Mouse (Mus musculus) limb, embryonic 11.5 days (tissue): ENCODE measurements around the gene Ascc2. TPM values are rescaled to one million over a fixed set of nuclear protein-coding genes. Genes with fewer than 3 reads are reported as not detected.
A peak's percentile ranks its signal among the peaks of the same experiment; 100 is the strongest.
"Not testable (repeated sequence)": the region's sequence is repeated elsewhere in the genome, so short reads cannot be mapped to it uniquely, and the experiment has no call there.

ENCODE experiments used
- ATAC-seq: fragments of 200-750 bp; cut with Nextera tagmentation; 2 replicates; pipeline ENCODE4 v1.8.0; 2017; ENCODE audit warnings: low read depth; ENCODE audit not compliant: insufficient number of reproducible peaks, low FRiP score, low TSS enrichment
- DNase-seq: peaks from one replicate; pipeline ENCODE4 v3.0.0-alpha.2; 2015; ENCODE audit warnings: low spot score
- H3K27ac ChIP-seq: fragments of 300-500 bp; sonication (generic); replicated peaks from 2 replicates; pipeline ENCODE4 v1.5.1; 2014; ENCODE audit warnings: low read depth, mild to moderate bottlenecking, low read length
- H3K27me3 ChIP-seq: fragments of 300-500 bp; sonication (generic); 2 replicates; pipeline ENCODE4 v1.6.1; 2014; ENCODE audit warnings: mild to moderate bottlenecking, low read length, mixed read lengths; ENCODE audit not compliant: control insufficient read depth, insufficient read depth
- H3K36me3 ChIP-seq: fragments of 300-500 bp; sonication (generic); 2 replicates; pipeline ENCODE4 v1.6.1; 2014; ENCODE audit warnings: mild to moderate bottlenecking, low read length, moderate library complexity, mixed read lengths; ENCODE audit not compliant: control insufficient read depth, insufficient read depth
- H3K4me1 ChIP-seq: fragments of 300-500 bp; sonication (generic); 2 replicates; pipeline ENCODE4 v1.6.1; 2014; ENCODE audit warnings: low read length, mixed read lengths; ENCODE audit not compliant: control insufficient read depth, insufficient read depth
- H3K4me2 ChIP-seq: fragments of 300-500 bp; sonication (generic); 2 replicates; pipeline ENCODE4 v1.6.1; 2014; ENCODE audit warnings: low read depth, mild to moderate bottlenecking, moderate library complexity; ENCODE audit not compliant: severe bottlenecking
- H3K4me3 ChIP-seq: fragments of 300-500 bp; sonication (generic); 2 replicates; pipeline ENCODE4 v1.5.1; 2014; ENCODE audit warnings: low read depth, low read length
- H3K9ac ChIP-seq: fragments of 300-500 bp; sonication (generic); 2 replicates; pipeline ENCODE4 v1.6.1; 2014; ENCODE audit warnings: mild to moderate bottlenecking, low read length
- H3K9me3 ChIP-seq: fragments of 300-500 bp; sonication (generic); 2 replicates; pipeline ENCODE4 v1.6.1; 2016; ENCODE audit warnings: low read length; ENCODE audit not compliant: control insufficient read depth
- WGBS: fragments of 180-500 bp; shearing (Covaris S2); extraction: QIAGEN DNeasy Blood & Tissue Kit; methylation state at CpG from one replicate; pipeline ENCODE4 v1.1.7; 2014; 5-methylcytosine and 5-hydroxymethylcytosine counted together
- polyA plus RNA-seq: library from polyadenylated mRNA; unstranded; fragments of >200 nt; fragmentation: Nextera tagmentation; extraction: Ambion mirVana; gene quantifications from 2 replicates; pipeline ENCODE4 v1.2.1, GENCODE M21; 2014

Gene Ascc2
- polyA plus RNA-seq, 1 experiment from 2014 or later = 39.5 TPM

DNA sequence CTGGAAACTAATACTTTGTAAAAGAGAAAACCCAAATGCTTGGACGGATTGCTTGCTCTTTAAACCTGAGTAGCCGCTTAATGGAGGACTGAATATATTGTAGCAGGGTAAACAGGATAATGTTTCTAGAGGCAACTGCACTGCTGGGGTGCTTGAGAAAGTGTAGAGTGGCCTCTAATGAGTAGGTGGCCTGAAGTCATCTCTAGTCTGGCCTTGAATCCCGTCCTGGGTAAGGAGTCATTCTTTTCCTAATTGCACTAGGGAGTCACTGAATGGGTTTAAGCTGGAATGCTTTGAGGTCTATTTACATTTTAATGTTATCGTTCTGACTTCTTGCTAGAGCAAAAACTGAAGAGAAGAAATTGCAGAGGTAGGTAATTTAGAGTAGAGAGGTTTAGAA, 67.6 kb downstream of the Ascc2 start:
- WGBS = 11% methylated on average over 4 of the region's 4 CpGs
- H3K36me3 ChIP-seq = peaks cover 9% of the 10 kb centered on the region
- no peaks in the 10 kb centered on the region for H3K27me3 ChIP-seq
- peak overlapping the region; percentile 53 for H3K9ac ChIP-seq
- H3K4me3 ChIP-seq = peak overlapping the region; percentile 88
- DNase-seq (no peak), ATAC-seq (no peak)
- H3K4me1 ChIP-seq = no peaks in the 10 kb centered on the region
- H3K4me2 ChIP-seq = peak overlapping the region; percentile 80
- H3K9me3 ChIP-seq = no peaks in the 10 kb centered on the region
- no peak overlapping the region for H3K27ac ChIP-seq

GRCm38 (mm10) chr11:4710188-4710587, 72.6 kb downstream of the Ascc2 start:
- not testable (repeated sequence) for ATAC-seq, H3K27me3 ChIP-seq

GRCm38 (mm10) chr11:4712822-4713221, 75.3 kb downstream of the Ascc2 start:
- ATAC-seq = no peak
- H3K4me2 ChIP-seq = no peak overlapping the region
- no peaks in the 10 kb centered on the region for H3K36me3 ChIP-seq
- H3K9me3 ChIP-seq = no peaks in the 10 kb centered on the region
- H3K27ac ChIP-seq = no peak overlapping the region
- H3K27me3 ChIP-seq = no peaks in the 10 kb centered on the region
- H3K4me3 ChIP-seq = no peak overlapping the region
- no peak overlapping the region for H3K9ac ChIP-seq
- no peaks in the 10 kb centered on the region for H3K4me1 ChIP-seq
- DNase-seq = no peak

More at GRCm38 (mm10) chr11:4710188-4710587, 72.6 kb downstream of the Ascc2 start:
- not testable (repeated sequence) for H3K9me3 ChIP-seq, DNase-seq, H3K4me2 ChIP-seq, H3K27ac ChIP-seq, H3K4me1 ChIP-seq, H3K9ac ChIP-seq, H3K4me3 ChIP-seq, H3K36me3 ChIP-seq
- 88% methylated on average over 4 of the region's 4 CpGs for WGBS

- no peak overlapping the region for H3K27ac ChIP-seq
- no peak overlapping the region for H3K4me3 ChIP-seq
- H3K9me3 ChIP-seq = no peaks in the 10 kb centered on the region
- H3K27me3 ChIP-seq = no peaks in the 10 kb centered on the region
- H3K4me2 ChIP-seq = no peak overlapping the region
- no peaks in the 10 kb centered on the region for H3K36me3 ChIP-seq
- WGBS = 93% methylated on average over 4 of the region's 4 CpGs
- no peaks in the 10 kb centered on the region for H3K4me1 ChIP-seq
- DNase-seq (no peak), ATAC-seq (no peak)
- no peak overlapping the region for H3K9ac ChIP-seq
Observed at GRCm38 (mm10) chr11:4714727-4715126, 77.2 kb downstream of the Ascc2 start.

DNA sequence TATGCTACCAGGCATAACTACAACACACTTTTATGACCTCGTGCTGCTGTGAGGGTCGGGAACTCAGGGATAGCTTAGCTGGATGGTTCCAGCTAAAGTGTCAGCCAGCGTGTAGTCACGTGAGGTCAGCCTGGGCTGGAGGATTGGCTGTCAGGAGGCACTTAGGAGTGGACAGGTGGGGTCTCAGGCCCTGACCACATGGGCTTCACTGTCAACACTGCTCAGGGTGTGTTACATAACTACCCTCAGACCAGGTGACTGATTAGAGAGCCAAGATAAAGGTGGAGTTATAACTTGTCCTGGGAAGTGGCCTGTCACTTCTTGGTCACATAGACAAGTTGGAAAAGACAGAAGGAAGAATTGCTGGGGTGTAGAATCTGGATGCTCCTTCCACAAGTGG, 78.0 kb downstream of the Ascc2 start:
- no peaks in the 10 kb centered on the region for H3K4me1 ChIP-seq
- DNase-seq (no peak), ATAC-seq (no peak)
- no peaks in the 10 kb centered on the region for H3K27me3 ChIP-seq
- no peak overlapping the region for H3K4me3 ChIP-seq
- H3K36me3 ChIP-seq = no peaks in the 10 kb centered on the region
- H3K9ac ChIP-seq = no peak overlapping the region
- 74% methylated on average over 4 of the region's 4 CpGs for WGBS
- no peak overlapping the region for H3K4me2 ChIP-seq
- no peaks in the 10 kb centered on the region for H3K9me3 ChIP-seq
- H3K27ac ChIP-seq = no peak overlapping the region

DNA sequence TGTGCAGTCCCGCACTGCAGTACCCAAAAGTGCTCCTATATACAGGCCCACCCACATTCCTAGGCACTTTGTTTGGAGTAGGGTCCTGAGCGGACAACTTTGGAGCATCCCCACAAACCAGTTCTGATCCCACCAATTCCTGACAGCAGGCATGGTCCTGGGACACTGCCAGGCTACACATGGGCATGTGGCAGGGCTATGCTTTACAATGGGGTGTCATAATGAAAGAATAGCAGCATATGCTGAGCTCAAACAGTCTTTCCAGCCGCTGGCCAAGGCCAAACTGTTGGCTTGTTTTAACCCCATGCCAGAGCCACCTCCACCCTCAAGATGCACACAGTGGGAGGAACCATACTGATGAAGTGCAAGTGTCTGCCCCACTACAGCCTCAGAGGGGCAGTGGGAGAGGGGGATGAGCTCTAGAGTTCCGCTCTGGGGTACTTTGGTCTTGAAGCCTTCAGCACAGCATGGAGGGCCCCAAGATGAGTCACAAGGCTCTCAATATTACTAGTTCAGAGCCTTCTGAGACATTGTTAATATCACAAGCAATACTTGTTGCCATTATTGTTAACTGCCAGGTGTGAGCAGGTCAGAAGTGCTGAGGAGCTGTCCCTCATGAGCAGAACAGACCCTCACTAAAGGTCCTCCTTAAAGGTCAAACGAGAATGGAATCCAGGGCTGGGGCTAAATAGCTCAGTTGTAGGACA, 79.1 kb downstream of the Ascc2 start:
- ATAC-seq (no peak), DNase-seq (no peak)
- 84% methylated on average over 5 of the region's 5 CpGs for WGBS
- Histone ChIP-seq H3K27ac (no peak overlapping the region), H3K4me3 (no peak overlapping the region), H3K36me3 (no peaks in the 10 kb centered on the region), H3K27me3 (no peaks in the 10 kb centered on the region), H3K4me1 (no peaks in the 10 kb centered on the region), H3K9me3 (no peaks in the 10 kb centered on the region), H3K9ac (no peak overlapping the region), H3K4me2 (no peak overlapping the region)

- ATAC-seq (no peak), DNase-seq (no peak)
- Histone ChIP-seq H3K4me2 (no peak overlapping the region), H3K36me3 (no peaks in the 10 kb centered on the region), H3K27ac (no peak overlapping the region; the same call in 1 of the 2 replicates), H3K4me1 (no peaks in the 10 kb centered on the region), H3K4me3 (no peak overlapping the region), H3K9me3 (no peaks in the 10 kb centered on the region), H3K27me3 (no peaks in the 10 kb centered on the region), H3K9ac (no peak overlapping the region)
- 82% methylated on average over 5 of the region's 5 CpGs for WGBS
Observed at GRCm38 (mm10) chr11:4718548-4718947, 81.0 kb downstream of the Ascc2 start.

DNA sequence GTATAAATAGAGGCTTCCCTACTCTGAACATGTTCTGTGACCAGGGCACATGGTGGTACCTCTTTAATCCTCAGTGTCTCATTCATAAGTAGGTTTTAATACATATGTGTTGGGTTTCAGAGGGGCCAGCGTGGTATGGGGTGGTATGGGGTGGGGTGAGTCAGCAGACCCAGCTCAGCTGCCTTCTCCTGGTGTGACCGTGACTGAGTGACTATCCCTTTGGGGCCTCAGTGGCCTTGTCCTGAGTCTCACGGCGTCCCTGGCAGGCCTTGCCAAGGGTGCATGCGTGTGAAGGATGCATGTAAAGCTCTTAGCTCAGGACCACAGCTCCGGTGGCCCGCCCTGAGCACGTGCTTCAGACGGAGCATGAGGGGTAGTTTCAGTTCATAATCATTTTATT, 82.4 kb downstream of the Ascc2 start:
- no peak overlapping the region for H3K4me2 ChIP-seq
- no peaks in the 10 kb centered on the region for H3K27me3 ChIP-seq
- 89% methylated on average over 9 of the region's 9 CpGs for WGBS
- ATAC-seq = no peak
- H3K27ac ChIP-seq = no peak overlapping the region
- DNase-seq = no peak
- H3K4me1 ChIP-seq = no peaks in the 10 kb centered on the region
- no peak overlapping the region for H3K4me3 ChIP-seq
- H3K9me3 ChIP-seq = no peaks in the 10 kb centered on the region
- no peaks in the 10 kb centered on the region for H3K36me3 ChIP-seq
- no peak overlapping the region for H3K9ac ChIP-seq

DNA sequence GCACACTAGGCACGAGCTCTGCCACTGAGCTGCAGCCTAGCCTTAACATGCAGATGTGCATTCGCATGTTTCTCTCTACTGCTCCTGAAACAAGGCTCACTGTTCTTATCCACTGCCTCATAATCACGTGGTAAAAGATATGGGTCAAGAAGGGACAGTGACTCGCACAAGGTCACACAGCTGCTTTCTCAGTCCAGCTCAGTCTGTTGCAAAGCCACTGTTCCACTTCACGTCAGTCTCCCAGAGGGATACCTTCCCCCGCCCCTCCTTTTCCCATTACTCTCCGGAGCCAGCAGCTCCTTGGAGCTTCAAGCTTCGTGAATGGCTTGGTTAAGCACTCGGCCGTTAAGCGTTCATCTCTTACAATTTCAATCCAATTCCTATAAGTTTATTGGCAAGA, 82.8 kb downstream of the Ascc2 start:
- 68% methylated on average over 11 of the region's 11 CpGs for WGBS
- DNase-seq = no peak

More for the DNA sequence above, 82.8 kb downstream of the Ascc2 start:
- H3K4me3 ChIP-seq = no peak overlapping the region
- no peak overlapping the region for H3K4me2 ChIP-seq
- H3K36me3 ChIP-seq = no peaks in the 10 kb centered on the region
- no peaks in the 10 kb centered on the region for H3K9me3 ChIP-seq
- H3K9ac ChIP-seq = no peak overlapping the region
- H3K4me1 ChIP-seq = no peaks in the 10 kb centered on the region
- H3K27me3 ChIP-seq = no peaks in the 10 kb centered on the region
- H3K27ac ChIP-seq = no peak overlapping the region
- ATAC-seq = no peak
